Mouse (Mus musculus) kidney, adult 2 months (tissue): ENCODE results near the gene Rpusd3. TPM values are rescaled to one million over a fixed set of nuclear protein-coding genes. Genes with fewer than 3 reads are reported as not detected.

Experiments used
- DNase-seq: peaks from one replicate; pipeline ENCODE4 v3.0.0; 2021
- H3K27ac ChIP-seq: fragments of 200-500 bp; 2 replicates; pipeline ENCODE4 v1.5.1; 2012; ENCODE audit warnings: low read depth, low read length, control low read depth, inconsistent platforms; ENCODE audit not compliant: insufficient read depth
- H3K27me3 ChIP-seq: fragments of 200-500 bp; replicated peaks from 2 replicates; pipeline ENCODE4 v1.6.1; 2012; ENCODE audit warnings: mild to moderate bottlenecking, moderate library complexity, low read length, inconsistent platforms; ENCODE audit not compliant: control insufficient read depth, insufficient read depth
- H3K36me3 ChIP-seq: fragments of 200-500 bp; 2 replicates; pipeline ENCODE4 v1.6.1; 2012; ENCODE audit warnings: mild to moderate bottlenecking, moderate library complexity, low read length, inconsistent platforms; ENCODE audit not compliant: control insufficient read depth, insufficient read depth
- H3K4me1 ChIP-seq: fragments of 200-500 bp; 2 replicates; pipeline ENCODE4 v1.6.1; 2011; ENCODE audit warnings: low read length; ENCODE audit not compliant: control insufficient read depth, insufficient read depth
- H3K4me3 ChIP-seq: fragments of 200-500 bp; 2 replicates; pipeline ENCODE4 v1.5.1; 2011; ENCODE audit warnings: mild to moderate bottlenecking, low read depth, low read length, control low read depth; ENCODE audit not compliant: insufficient read depth
- CTCF ChIP-seq: fragments of 200-500 bp; conservative IDR thresholded peaks from 2 replicates; pipeline ENCODE4 v1.5.1; 2011; ENCODE audit warnings: low read depth, mild to moderate bottlenecking, control low read depth, low read length, moderate library complexity, mixed read lengths; ENCODE audit not compliant: insufficient read depth, insufficient read length
- POLR2A ChIP-seq: fragments of 200-500 bp; IDR thresholded peaks from one replicate; pipeline ENCODE4 v1.6.1; 2011; ENCODE audit warnings: low read depth, low read length, control low read depth
- WGBS: fragments of 180-500 bp; shearing (Covaris S2); methylation state at CpG from one replicate; pipeline ENCODE4 v1.1.7; 2018; 5-methylcytosine and 5-hydroxymethylcytosine counted together
- polyA plus RNA-seq: library from polyadenylated mRNA; depleted of rRNA; stranded (reverse); fragments of >200 nt; gene quantifications from 2 replicates; pipeline ENCODE4 v1.2.3, GENCODE M21; 2012; rRNA removed

The Rpusd3 gene
- polyA plus RNA-seq: 159 and 197 TPM in 2 replicates

GRCm38 (mm10) chr6:113419199-113419587 is at the start of gene Rpusd3:
Gene Rpusd3 (minus strand): TSS chr6:113419340.
- Histone ChIP-seq H3K27me3 (no peaks in the 10 kb centered on the region), H3K36me3 (no peaks in the 10 kb centered on the region), H3K4me1 (peaks cover 15% of the 10 kb centered on the region; the same call in 1 of the 2 replicates), H3K27ac (peak within 1 kb of the TSS; percentile 71), H3K4me3 (peak within 1 kb of the TSS; percentile 78)
- TF ChIP-seq CTCF (no peak), POLR2A (peak; percentile 72)
- whole genome bisulfite sequencing: under 1% methylated on average over 25 of the region's 25 CpGs
- DNase-seq: peak; percentile 98

GRCm38 (mm10) chr6:113468512-113468911 is 49.4 kb upstream of the Rpusd3 start:
- Histone ChIP-seq H3K4me3 (no peak overlapping the region), H3K27ac (no peak overlapping the region), H3K27me3 (no peaks in the 10 kb centered on the region), H3K4me1 (peaks cover 5% of the 10 kb centered on the region; the same call in 1 of the 2 replicates), H3K36me3 (no peaks in the 10 kb centered on the region)
- TF ChIP-seq CTCF (no peak), POLR2A (no peak)
- WGBS: 78% methylated on average over 3 of the region's 3 CpGs
- no peak for DNase-seq

DNA sequence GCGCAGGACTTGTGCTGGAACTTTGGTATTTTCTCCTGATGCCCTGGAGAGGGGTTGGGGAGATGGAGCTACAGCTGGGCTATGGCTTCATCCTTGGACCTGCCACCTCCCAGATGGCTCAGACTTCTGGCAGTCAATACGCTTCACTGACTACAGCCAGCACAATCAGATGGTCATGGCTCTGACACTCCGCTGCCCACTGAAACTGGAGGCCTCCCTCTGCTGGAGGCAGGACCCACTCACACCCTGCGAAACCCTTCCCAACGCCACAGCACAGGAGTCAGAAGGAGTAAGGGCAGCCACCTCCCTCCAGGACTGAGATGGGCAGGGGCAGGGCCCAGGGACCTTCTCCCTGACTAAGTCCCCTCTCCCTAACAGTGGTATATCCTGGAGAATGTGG is 46.5 kb upstream of the Rpusd3 start:
- Histone ChIP-seq H3K27me3 (no peaks in the 10 kb centered on the region), H3K4me3 (no peak overlapping the region), H3K36me3 (no peaks in the 10 kb centered on the region), H3K4me1 (no peaks in the 10 kb centered on the region), H3K27ac (no peak overlapping the region)
- 44% methylated on average over 5 of the region's 5 CpGs for WGBS
- no peak for TF ChIP-seq POLR2A
- no peak; the same call in 1 of the 2 replicates for TF ChIP-seq CTCF
- DNase-seq: no peak

DNA sequence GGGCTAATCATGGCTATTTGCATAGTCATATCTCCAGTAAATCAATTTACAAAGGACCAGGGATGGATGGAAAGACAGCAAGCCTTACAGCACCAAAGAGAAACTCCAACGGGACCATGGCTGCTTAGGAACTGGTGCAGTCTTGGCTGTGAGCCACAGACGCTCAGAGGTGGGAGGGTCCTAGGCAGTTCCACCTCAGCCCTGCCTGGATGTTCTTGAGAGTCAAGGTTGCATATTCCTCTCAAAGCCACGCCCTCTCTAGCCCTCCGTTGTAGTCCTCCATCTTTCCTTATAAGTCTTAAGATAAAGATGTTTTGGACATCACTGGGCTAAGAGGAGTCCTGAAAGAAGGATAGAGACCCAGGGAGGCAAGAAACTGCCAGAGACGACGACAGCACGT is 44.9 kb upstream of the Rpusd3 start:
- no peak for DNase-seq
- TF ChIP-seq CTCF (no peak), POLR2A (no peak)
- Histone ChIP-seq H3K4me1 (no peaks in the 10 kb centered on the region), H3K27me3 (no peaks in the 10 kb centered on the region), H3K4me3 (no peak overlapping the region), H3K36me3 (no peaks in the 10 kb centered on the region), H3K27ac (no peak overlapping the region)
- WGBS: 63% methylated on average over 7 of the region's 7 CpGs

DNA sequence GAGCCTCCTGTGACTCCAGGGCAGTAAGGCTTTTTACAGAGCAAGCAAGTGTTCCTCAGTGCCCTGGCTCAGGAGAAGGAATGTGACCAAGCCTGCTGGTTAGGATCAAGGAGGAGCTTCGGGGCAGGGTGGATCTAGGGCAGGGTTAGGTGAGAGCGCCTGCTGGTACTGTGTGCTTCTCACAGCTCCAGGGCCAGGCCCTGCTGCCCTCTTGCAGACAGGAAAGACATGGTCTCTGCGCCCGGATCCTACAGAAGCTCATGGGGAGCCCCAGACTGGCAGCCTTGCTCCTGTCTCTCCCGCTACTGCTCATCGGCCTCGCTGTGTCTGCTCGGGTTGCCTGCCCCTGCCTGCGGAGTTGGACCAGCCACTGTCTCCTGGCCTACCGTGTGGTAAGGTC is 39.5 kb upstream of the Rpusd3 start:
- H3K36me3 ChIP-seq: no peaks in the 10 kb centered on the region
- 54% methylated on average over 10 of the region's 10 CpGs for WGBS
- H3K4me3 ChIP-seq: peak overlapping the region; percentile 46
- H3K4me1 ChIP-seq: 0 out of 2 replicates have a peak, but pooled peaks cover 4% of the 10 kb centered on the region
- no peaks in the 10 kb centered on the region for H3K27me3 ChIP-seq
- DNase-seq: peak; percentile 68
- peak overlapping the region; percentile 34; the same call in 1 of the 2 replicates for H3K27ac ChIP-seq
- TF ChIP-seq POLR2A: no peak
- TF ChIP-seq CTCF: no peak

DNA sequence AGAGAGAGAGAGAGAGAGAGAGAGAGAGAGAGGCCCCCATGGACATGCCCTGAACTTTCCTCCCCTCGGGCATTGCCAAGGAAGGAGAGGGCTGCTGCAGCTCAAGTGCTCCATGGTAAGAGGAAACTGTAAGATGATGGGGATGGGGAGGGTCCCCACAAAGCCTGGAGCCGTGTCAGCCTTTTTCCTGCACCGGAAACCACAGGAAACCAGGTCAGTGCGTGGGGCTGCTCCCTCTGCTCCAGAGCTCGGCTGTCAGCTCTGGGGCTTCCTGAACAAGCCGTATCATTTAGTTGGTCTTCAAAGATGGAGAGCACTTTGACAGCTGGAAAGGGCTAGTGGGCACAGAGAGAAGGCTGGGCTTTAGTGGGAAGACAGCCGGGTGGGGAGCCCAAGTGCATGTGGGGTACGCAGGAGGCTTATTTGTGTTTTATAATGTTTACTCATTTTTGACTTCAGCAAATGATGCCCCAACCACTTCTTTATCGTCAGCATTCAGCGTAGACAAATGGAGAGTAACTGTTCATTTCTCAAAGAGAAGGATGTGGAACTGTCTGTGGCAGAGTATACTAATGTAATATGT is 38.9 kb upstream of the Rpusd3 start, which contains the start of gene Il17re:
Gene Il17re (plus strand): TSS at position 533 of the 583 bp plus-strand sequence.
- peak within 1 kb of the TSS; percentile 46 for H3K4me3 ChIP-seq
- H3K36me3 ChIP-seq: no peaks in the 10 kb centered on the region
- H3K27me3 ChIP-seq: no peaks in the 10 kb centered on the region
- 50% methylated on average over 10 of the region's 10 CpGs for WGBS
- TF ChIP-seq CTCF (no peak), POLR2A (no peak)
- peak within 1 kb of the TSS; percentile 34; the same call in 1 of the 2 replicates for H3K27ac ChIP-seq
- 0 out of 2 replicates have a peak, but pooled peaks cover 4% of the 10 kb centered on the region for H3K4me1 ChIP-seq
- DNase-seq: no peak

- peaks cover 21% of the 10 kb centered on the region for H3K4me1 ChIP-seq
- H3K4me3 ChIP-seq: no peak overlapping the region
- no peak for TF ChIP-seq POLR2A
- no peak for TF ChIP-seq CTCF
- no peaks in the 10 kb centered on the region for H3K27me3 ChIP-seq
- H3K36me3 ChIP-seq: no peaks in the 10 kb centered on the region
- no peak overlapping the region for H3K27ac ChIP-seq
- DNase-seq: no peak
- WGBS: 61% methylated on average over 5 of the region's 5 CpGs
Measured at GRCm38 (mm10) chr6:113455007-113455406, 35.9 kb upstream of the Rpusd3 start.

DNA sequence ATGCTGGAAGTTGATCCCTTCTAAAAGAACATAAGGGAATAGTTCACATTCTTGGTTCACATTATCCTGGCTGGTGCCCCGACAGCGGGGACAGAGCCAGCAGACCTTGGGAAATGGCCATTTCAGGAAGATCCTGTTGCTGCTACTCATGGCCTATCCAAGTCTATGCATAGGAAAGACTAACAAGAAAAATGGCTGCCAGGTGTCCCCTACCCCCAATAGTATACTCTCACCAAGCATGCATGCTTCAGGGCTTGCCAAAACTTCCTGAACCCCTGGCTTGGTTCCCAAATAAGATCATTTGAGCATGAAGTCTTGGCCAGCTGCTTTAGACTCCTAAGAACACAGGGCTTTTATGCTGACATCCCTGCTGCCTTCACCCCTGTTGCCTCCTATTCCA is 32.7 kb upstream of the Rpusd3 start:
- no peak overlapping the region for H3K4me3 ChIP-seq
- peak overlapping the region; percentile 69 for H3K27ac ChIP-seq
- TF ChIP-seq CTCF: no peak
- TF ChIP-seq POLR2A: no peak
- no peaks in the 10 kb centered on the region for H3K27me3 ChIP-seq
- 12% methylated on average over 2 of the region's 2 CpGs for WGBS
- H3K36me3 ChIP-seq: no peaks in the 10 kb centered on the region; the same call in 1 of the 2 replicates
- peak; percentile 74 for DNase-seq
- peaks cover 17% of the 10 kb centered on the region for H3K4me1 ChIP-seq
